Mouse (Mus musculus) right cerebral cortex, postnatal 10 days (tissue): ENCODE data around the gene Tent4a.
A peak's percentile ranks its signal among the peaks of the same experiment; 100 is the strongest.

Source experiments
- DNase-seq, 2 experiments: peaks; one replicate each; pipeline ENCODE4 v3.0.0; 2021; ENCODE audit warnings: low spot score in 2 of 2

Gene Tent4a

GRCm38 (mm10) chr13:69478703-69479102 is 55.7 kb downstream of the Tent4a start:
- no peak for DNase-seq

- peak; percentile 78 to 82 for DNase-seq
These were observed 73.6 kb downstream of the Tent4a start for GRCm38 (mm10) chr13:69460635-69461465.

- DNase-seq = peak; percentile 81 to 87
These were observed 74.6 kb downstream of the Tent4a start for GRCm38 (mm10) chr13:69459657-69460458.

- no peak for DNase-seq
These were observed 75.5 kb downstream of the Tent4a start for GRCm38 (mm10) chr13:69458891-69459290.

- DNase-seq = no peak
These were observed 76.0 kb downstream of the Tent4a start for GRCm38 (mm10) chr13:69458461-69458860.

GRCm38 (mm10) chr13:69457105-69457504 is 77.3 kb downstream of the Tent4a start:
- no peak for DNase-seq

GRCm38 (mm10) chr13:69456641-69457040 is 77.8 kb downstream of the Tent4a start:
- DNase-seq = no peak

GRCm38 (mm10) chr13:69455476-69456175 is 78.8 kb downstream of the Tent4a start:
- no peak for DNase-seq
